ENCODE assay signal across 8 mouse cellular contexts in genomic region chr9:79806317-79807075, GRCm38 (mm10). TPM values are rescaled to one million over a fixed set of nuclear protein-coding genes. Genes with fewer than 3 reads are reported as not detected.
DNase-seq lines count a peak whose midpoint lies in the region; ATAC-seq and TF ChIP-seq lines count a peak whose summit lies in the region.

No protein-coding gene starts in this region.

- peak; percentile 54; the same call in 1 of the 2 replicates for ATAC-seq in midbrain, embryonic 11.5 days (ENCODE audit: low FRiP score)
- ATAC-seq in forebrain, embryonic 12.5 days (ENCODE audit: low FRiP score), result peak; percentile 49; the same call in 1 of the 2 replicates
- peak; percentile 72; the same call in 1 of the 2 replicates for ATAC-seq in midbrain, embryonic 13.5 days
- no peak; the same call in 1 of the 2 replicates for ATAC-seq in erythroblast, adult 5-6 weeks (replicated peaks; ENCODE audit: low FRiP score, poor library complexity, severe bottlenecking)

- no peak overlapping the region for H3K9ac ChIP-seq in midbrain, embryonic 11.5 days (ENCODE audit: low read length)
- no peak overlapping the region for H3K9ac ChIP-seq in forebrain, embryonic 12.5 days
- no peak overlapping the region for H3K9ac ChIP-seq in midbrain, embryonic 13.5 days (replicated peaks)

- H3K9me3 ChIP-seq in midbrain, embryonic 11.5 days (ENCODE audit: control insufficient read depth, low read length), result no peaks in the 10 kb centered on the region
- no peaks in the 10 kb centered on the region for H3K9me3 ChIP-seq in midbrain, embryonic 10.5 days (replicated peaks)
- H3K9me3 ChIP-seq in forebrain, embryonic 12.5 days, result no peaks in the 10 kb centered on the region
- no peaks in the 10 kb centered on the region for H3K9me3 ChIP-seq in midbrain, embryonic 13.5 days

- no peaks in the 10 kb centered on the region for H3K27me3 ChIP-seq in midbrain, embryonic 11.5 days (ENCODE audit: control insufficient read depth, insufficient read depth, low read length)
- no peaks in the 10 kb centered on the region for H3K27me3 ChIP-seq in midbrain, embryonic 10.5 days (ENCODE audit: low read depth, poor library complexity, severe bottlenecking)
- H3K27me3 ChIP-seq in forebrain, embryonic 12.5 days, result no peaks in the 10 kb centered on the region
- no peaks in the 10 kb centered on the region for H3K27me3 ChIP-seq in midbrain, embryonic 13.5 days

- H3K4me2 ChIP-seq in midbrain, embryonic 11.5 days, result no peak overlapping the region
- no peak overlapping the region for H3K4me2 ChIP-seq in forebrain, embryonic 12.5 days
- no peak overlapping the region for H3K4me2 ChIP-seq in midbrain, embryonic 13.5 days (replicated peaks)

- H3K4me1 ChIP-seq in midbrain, embryonic 11.5 days (ENCODE audit: control insufficient read depth, insufficient read depth, low read length), result no peaks in the 10 kb centered on the region
- H3K4me1 ChIP-seq in midbrain, embryonic 10.5 days, result no peaks in the 10 kb centered on the region; the same call in 1 of the 2 replicates
- H3K4me1 ChIP-seq in forebrain, embryonic 12.5 days, result no peaks in the 10 kb centered on the region
- no peaks in the 10 kb centered on the region for H3K4me1 ChIP-seq in midbrain, embryonic 13.5 days (replicated peaks)

- no peaks in the 10 kb centered on the region for H3K36me3 ChIP-seq in midbrain, embryonic 11.5 days (ENCODE audit: control insufficient read depth, insufficient read depth, low read length)
- no peaks in the 10 kb centered on the region for H3K36me3 ChIP-seq in midbrain, embryonic 10.5 days
- no peaks in the 10 kb centered on the region for H3K36me3 ChIP-seq in forebrain, embryonic 12.5 days (replicated peaks)
- H3K36me3 ChIP-seq in midbrain, embryonic 13.5 days, result no peaks in the 10 kb centered on the region

- peak; percentile 84 for TF ChIP-seq CTCF in gastrocnemius, adult 2 months (IDR thresholded peaks at IDR 0.05)

- H3K27ac ChIP-seq in gastrocnemius, adult 2 months, result peak overlapping the region; percentile 32; the same call in 1 of the 2 replicates
- no peak overlapping the region for H3K27ac ChIP-seq in midbrain, embryonic 11.5 days (ENCODE audit: low read depth, low read length)
- no peak overlapping the region for H3K27ac ChIP-seq in midbrain, embryonic 10.5 days (replicated peaks)
- H3K27ac ChIP-seq in forebrain, embryonic 12.5 days, result no peak overlapping the region
- no peak overlapping the region for H3K27ac ChIP-seq in midbrain, embryonic 13.5 days

- DNase-seq in gastrocnemius, adult 2 months, result no peak
- DNase-seq in gastrocnemius, postnatal 10 days, result no peak
- peak; percentile 93 for DNase-seq in midbrain, embryonic 11.5 days (ENCODE audit: low spot score, missing footprints)
- DNase-seq in midbrain, embryonic 10.5 days (ENCODE audit: low spot score), result no peak
- no peak for DNase-seq in adrenal gland, postnatal 4 days (ENCODE audit: low spot score in 2 of 2)

- intact Hi-C loops in gastrocnemius, adult 2 months (cut with DNase I), result loop anchor here (1.0 kb wide), 1 partner anchor 196 kb away; no protein-coding TSS in a partner anchor

- 49% methylated on average over 12 of the region's 12 CpGs for WGBS in midbrain, embryonic 11.5 days
- WGBS in midbrain, embryonic 10.5 days, result 54% methylated on average over 12 of the region's 12 CpGs
- WGBS in forebrain, embryonic 12.5 days, result 47% methylated on average over 12 of the region's 12 CpGs
- WGBS in midbrain, embryonic 13.5 days, result 48% methylated on average over 12 of the region's 12 CpGs

- H3K4me3 ChIP-seq in gastrocnemius, adult 2 months, result peak overlapping the region; percentile 21; the same call in 1 of the 2 replicates
- H3K4me3 ChIP-seq in midbrain, embryonic 11.5 days (ENCODE audit: low read depth, low read length), result no peak overlapping the region
- H3K4me3 ChIP-seq in midbrain, embryonic 10.5 days, result no peak overlapping the region
- no peak overlapping the region for H3K4me3 ChIP-seq in forebrain, embryonic 12.5 days (replicated peaks)
- H3K4me3 ChIP-seq in midbrain, embryonic 13.5 days (replicated peaks), result no peak overlapping the region

RNA-seq across cellular contexts. Expression of gene Tmem30a, which starts 13.2 kb away (rescaled TPM):
- 10 to 100 TPM; 53.8 to 54.7 TPM for total RNA-seq in gastrocnemius, adult 2 months (2021)
- total RNA-seq in gastrocnemius, postnatal 10 days (2021), result 10 to 100 TPM; 42.4 to 45.3 TPM
- polyA plus RNA-seq in midbrain, embryonic 11.5 days (2014; fragmentation: Nextera tagmentation; extraction: Ambion mirVana), result 91.2 and 108 TPM in 2 replicates
- polyA plus RNA-seq in midbrain, embryonic 10.5 days (2016; fragmentation: Nextera tagmentation; extraction: Ambion mirVana), result 60.4 and 67.4 TPM in 2 replicates
- 87.5 and 88.1 TPM in 2 replicates for polyA plus RNA-seq in forebrain, embryonic 12.5 days (2016; fragmentation: Nextera tagmentation; extraction: Ambion mirVana)
- polyA plus RNA-seq in midbrain, embryonic 13.5 days (2015; fragmentation: Nextera tagmentation; extraction: Ambion mirVana), result 109 TPM in 2 replicates
- 32.4 and 34.6 TPM in 2 replicates for total RNA-seq in erythroblast, adult 5-6 weeks (2015; ENCODE audit: low replicate concordance)
- 40.3 and 44.6 TPM in 2 replicates for total RNA-seq in erythroblast, adult 5-6 weeks (2017; ENCODE audit: low replicate concordance)
- 10 to 100 TPM; 90.8 to 92.4 TPM for total RNA-seq in adrenal gland, postnatal 4 days (2021)

RNA-seq across cellular contexts. Expression of gene Cox7a2, which starts 46.8 kb away (rescaled TPM):
- total RNA-seq in gastrocnemius, adult 2 months (2021), result 100 to 1,000 TPM; 330 to 468 TPM
- total RNA-seq in gastrocnemius, postnatal 10 days (2021), result 100 to 1,000 TPM; 471 to 585 TPM
- polyA plus RNA-seq in midbrain, embryonic 11.5 days (2014; fragmentation: Nextera tagmentation; extraction: Ambion mirVana), result 601 and 658 TPM in 2 replicates
- 615 and 670 TPM in 2 replicates for polyA plus RNA-seq in midbrain, embryonic 10.5 days (2016; fragmentation: Nextera tagmentation; extraction: Ambion mirVana)
- 610 and 612 TPM in 2 replicates for polyA plus RNA-seq in forebrain, embryonic 12.5 days (2016; fragmentation: Nextera tagmentation; extraction: Ambion mirVana)
- 773 and 803 TPM in 2 replicates for polyA plus RNA-seq in midbrain, embryonic 13.5 days (2015; fragmentation: Nextera tagmentation; extraction: Ambion mirVana)
- 137 and 179 TPM in 2 replicates for total RNA-seq in erythroblast, adult 5-6 weeks (2015; ENCODE audit: low replicate concordance)
- total RNA-seq in erythroblast, adult 5-6 weeks (2017; ENCODE audit: low replicate concordance), result 37.8 and 41.1 TPM in 2 replicates
- 100 to 1,000 TPM; 297 to 335 TPM for total RNA-seq in adrenal gland, postnatal 4 days (2021)
